Mouse (Mus musculus) lung, embryonic 16.5 days (tissue): ENCODE results near the gene Arhgdib. TPM values are rescaled to one million over a fixed set of nuclear protein-coding genes. Genes with fewer than 3 reads are reported as not detected.
"Not testable (repeated sequence)": the region's sequence is repeated elsewhere in the genome, so short reads cannot be mapped to it uniquely, and the experiment has no call there.

Experiments used
- ATAC-seq: fragments of 200-750 bp; cut with Nextera tagmentation; 2 replicates; pipeline ENCODE4 v1.8.0; 2017; ENCODE audit warnings: low read depth, mild to moderate bottlenecking, moderate library complexity
- H3K27ac ChIP-seq: fragments of 300-500 bp; sonication (generic); 2 replicates; pipeline ENCODE4 v1.5.1; 2014; ENCODE audit warnings: mild to moderate bottlenecking, control low read depth, low read length
- H3K27me3 ChIP-seq: fragments of 300-500 bp; sonication (generic); 2 replicates; pipeline ENCODE4 v1.6.1; 2014; ENCODE audit warnings: low read depth, low read length, mixed read lengths; ENCODE audit not compliant: control insufficient read depth, insufficient read depth
- H3K36me3 ChIP-seq: fragments of 300-500 bp; sonication (generic); 2 replicates; pipeline ENCODE4 v1.6.1; 2014; ENCODE audit warnings: low read length; ENCODE audit not compliant: control insufficient read depth, insufficient read depth
- H3K4me1 ChIP-seq: fragments of 300-500 bp; sonication (generic); replicated peaks from 2 replicates; pipeline ENCODE4 v1.6.1; 2014; ENCODE audit warnings: low read length, mixed read lengths; ENCODE audit not compliant: control insufficient read depth, insufficient read depth
- H3K4me2 ChIP-seq: fragments of 300-500 bp; sonication (generic); 2 replicates; pipeline ENCODE4 v1.6.1; 2014; ENCODE audit warnings: low read depth, low read length, control low read depth
- H3K4me3 ChIP-seq: fragments of 300-500 bp; sonication (generic); 2 replicates; pipeline ENCODE4 v1.5.1; 2014; ENCODE audit warnings: mild to moderate bottlenecking, low read length, control low read depth
- H3K9ac ChIP-seq: fragments of 300-500 bp; sonication (generic); 2 replicates; pipeline ENCODE4 v1.6.1; 2014; ENCODE audit warnings: low read length, control low read depth
- H3K9me3 ChIP-seq: fragments of 300-500 bp; sonication (generic); 2 replicates; pipeline ENCODE4 v1.6.1; 2016; ENCODE audit warnings: low read length; ENCODE audit not compliant: control insufficient read depth
- WGBS: fragments of 180-500 bp; shearing (Covaris S2); extraction: QIAGEN DNeasy Blood & Tissue Kit; methylation state at CpG from one replicate; pipeline ENCODE4 v1.1.7; 2014; 5-methylcytosine and 5-hydroxymethylcytosine counted together
- polyA plus RNA-seq: library from polyadenylated mRNA; unstranded; fragments of >200 nt; fragmentation: Nextera tagmentation; extraction: Ambion mirVana; gene quantifications from 2 replicates; pipeline ENCODE4 v1.2.1, GENCODE M21; 2015

Arhgdib gene
- polyA plus RNA-seq, 1 experiment from 2014 or later: 85.2 TPM

- Histone ChIP-seq H3K4me1 (peaks cover 13% of the 10 kb centered on the region; the same call in 1 of the 2 replicates), H3K27me3 (no peaks in the 10 kb centered on the region), H3K9me3 (no peaks in the 10 kb centered on the region), H3K36me3 (no peaks in the 10 kb centered on the region), H3K4me3 (no peak overlapping the region), H3K4me2 (no peak overlapping the region), H3K27ac (peak overlapping the region; percentile 71), H3K9ac (no peak overlapping the region)
- ATAC-seq: no peak
- WGBS: 84% methylated on average over 6 of the region's 6 CpGs
Measured at GRCm38 (mm10) chr6:136889067-136889466, 52.6 kb downstream of the Arhgdib start.

GRCm38 (mm10) chr6:136887854-136888253, 53.8 kb downstream of the Arhgdib start:
- H3K27me3 ChIP-seq: no peaks in the 10 kb centered on the region
- H3K4me1 ChIP-seq: peaks cover 17% of the 10 kb centered on the region; the same call in 1 of the 2 replicates
- H3K9ac ChIP-seq: no peak overlapping the region
- no peak overlapping the region for H3K4me3 ChIP-seq
- no peaks in the 10 kb centered on the region for H3K36me3 ChIP-seq
- H3K4me2 ChIP-seq: no peak overlapping the region
- H3K9me3 ChIP-seq: no peaks in the 10 kb centered on the region
- H3K27ac ChIP-seq: peak overlapping the region; percentile 84
- ATAC-seq: peak; percentile 95
- WGBS: 30% methylated on average over 9 of the region's 9 CpGs

- H3K9me3 ChIP-seq, H3K36me3 ChIP-seq, H3K9ac ChIP-seq, H3K4me3 ChIP-seq, H3K27ac ChIP-seq, H3K27me3 ChIP-seq, H3K4me2 ChIP-seq, ATAC-seq: not testable (repeated sequence)
- peaks cover 25% of the 10 kb centered on the region for H3K4me1 ChIP-seq
- WGBS: 21% methylated on average over 1 of the region's 1 CpGs
Measured at GRCm38 (mm10) chr6:136884766-136885165, 56.9 kb downstream of the Arhgdib start.

- no peaks in the 10 kb centered on the region for H3K27me3 ChIP-seq
- WGBS: 92% methylated on average over 6 of the region's 6 CpGs
- no peak overlapping the region for H3K27ac ChIP-seq
Measured at GRCm38 (mm10) chr6:136883961-136884360, 57.7 kb downstream of the Arhgdib start.

GRCm38 (mm10) chr6:136883431-136883915, 58.2 kb downstream of the Arhgdib start:
- H3K4me3 ChIP-seq: no peak overlapping the region
- peak overlapping the region; percentile 29; the same call in 1 of the 2 replicates for H3K27ac ChIP-seq
- peaks cover 19% of the 10 kb centered on the region for H3K4me1 ChIP-seq
- no peak for ATAC-seq
- WGBS: 75% methylated on average over 3 of the region's 3 CpGs
- H3K9me3 ChIP-seq: no peaks in the 10 kb centered on the region
- no peak overlapping the region for H3K9ac ChIP-seq
- no peaks in the 10 kb centered on the region for H3K27me3 ChIP-seq
- no peaks in the 10 kb centered on the region for H3K36me3 ChIP-seq
- H3K4me2 ChIP-seq: no peak overlapping the region

More at GRCm38 (mm10) chr6:136883961-136884360, 57.7 kb downstream of the Arhgdib start:
- Histone ChIP-seq H3K4me3 (no peak overlapping the region), H3K4me1 (peaks cover 21% of the 10 kb centered on the region), H3K36me3 (no peaks in the 10 kb centered on the region), H3K9me3 (no peaks in the 10 kb centered on the region), H3K9ac (no peak overlapping the region), H3K4me2 (no peak overlapping the region)
- ATAC-seq: no peak

GRCm38 (mm10) chr6:136881678-136882077, 60.0 kb downstream of the Arhgdib start:
- Histone ChIP-seq H3K9me3 (no peaks in the 10 kb centered on the region), H3K27me3 (no peaks in the 10 kb centered on the region), H3K9ac (no peak overlapping the region), H3K4me1 (peaks cover 13% of the 10 kb centered on the region), H3K4me3 (no peak overlapping the region), H3K36me3 (no peaks in the 10 kb centered on the region), H3K4me2 (no peak overlapping the region), H3K27ac (peak overlapping the region; percentile 6; the same call in 1 of the 2 replicates)
- 23% methylated on average over 8 of the region's 8 CpGs for WGBS
- ATAC-seq: peak; percentile 65; the same call in 1 of the 2 replicates

GRCm38 (mm10) chr6:136875670-136876069, 66.0 kb downstream of the Arhgdib start, which contains the start of gene Mgp:
Mgp (minus strand) TSS chr6:136875823.
- Histone ChIP-seq H3K9me3 (no peaks in the 10 kb centered on the region), H3K9ac (peak within 1 kb of the TSS; percentile 78), H3K4me3 (peak within 1 kb of the TSS; percentile 56), H3K27ac (peak within 1 kb of the TSS; percentile 91), H3K36me3 (no peaks in the 10 kb centered on the region; the same call in 1 of the 2 replicates), H3K4me2 (peak within 1 kb of the TSS; percentile 55), H3K27me3 (no peaks in the 10 kb centered on the region), H3K4me1 (peaks cover 7% of the 10 kb centered on the region; the same call in 1 of the 2 replicates)
- 27% methylated on average over 9 of the region's 9 CpGs for WGBS
- ATAC-seq: peak; percentile 83

- Histone ChIP-seq H3K9ac (peak overlapping the region; percentile 44), H3K4me3 (peak overlapping the region; percentile 45), H3K36me3 (no peaks in the 10 kb centered on the region; the same call in 1 of the 2 replicates), H3K4me1 (peaks cover 7% of the 10 kb centered on the region; the same call in 1 of the 2 replicates), H3K4me2 (peak overlapping the region; percentile 55), H3K9me3 (no peaks in the 10 kb centered on the region), H3K27ac (peak overlapping the region; percentile 85), H3K27me3 (no peaks in the 10 kb centered on the region)
- 16% methylated on average over 8 of the region's 8 CpGs for whole genome bisulfite sequencing
- ATAC-seq: peak; percentile 80
Measured at GRCm38 (mm10) chr6:136874599-136874998, 67.1 kb downstream of the Arhgdib start.
